Mouse (Mus musculus): Measurements from ENCODE around the gene Vsx1. TPM values are rescaled to one million over a fixed set of nuclear protein-coding genes. Genes with fewer than 3 reads are reported as not detected.

The Vsx1 gene
- 0.57 and 0.58 TPM in 2 replicates for polyA plus RNA-seq (2011; ENCODE audit: insufficient read depth, insufficient read length, low read depth, missing spikeins)

- peaks cover 7% of the 10 kb centered on the region for H3K9me3 ChIP-seq (replicated peaks; ENCODE audit: control insufficient read depth, insufficient read depth, low read length, poor library complexity, severe bottlenecking)
Measured at GRCm38 (mm10) chr2:150689223-150689800, at the start of gene Vsx1. Gene Vsx1, minus strand, starts transcription at chr2:150689360.

GRCm38 (mm10) chr2:150737881-150738280, 48.7 kb upstream of the Vsx1 start:
- no peak for TF ChIP-seq POLR2A (IDR thresholded peaks at IDR 0.05; ENCODE audit: insufficient read depth, low read length)
- no peak for TF ChIP-seq CTCF (IDR thresholded peaks at IDR 0.05; ENCODE audit: low read depth, low read length)
- TF ChIP-seq EP300 (IDR thresholded peaks at IDR 0.05; ENCODE audit: insufficient read depth, low read depth, low read length) = no peak
- no peak overlapping the region for H3K4me3 ChIP-seq (ENCODE audit: low read depth, low read length)
- H3K4me1 ChIP-seq (ENCODE audit: control insufficient read depth, insufficient read depth, low read length) = peaks cover 4% of the 10 kb centered on the region
- H3K27me3 ChIP-seq (ENCODE audit: control insufficient read depth, insufficient read depth, low read length, poor library complexity, severe bottlenecking) = no peaks in the 10 kb centered on the region
- H3K27ac ChIP-seq (ENCODE audit: insufficient read depth, low read length) = no peak overlapping the region
- no peaks in the 10 kb centered on the region for H3K36me3 ChIP-seq (ENCODE audit: control insufficient read depth, insufficient read depth, low read length, poor library complexity, severe bottlenecking)
- H3K9ac ChIP-seq (ENCODE audit: low read depth, poor library complexity, severe bottlenecking) = no peak overlapping the region
- no peaks in the 10 kb centered on the region for H3K9me3 ChIP-seq (replicated peaks; ENCODE audit: control insufficient read depth, insufficient read depth, low read length, poor library complexity, severe bottlenecking)

More at GRCm38 (mm10) chr2:150689223-150689800, at the start of gene Vsx1:
- Histone ChIP-seq H3K9ac (ENCODE audit: low read depth, poor library complexity, severe bottlenecking) (peak within 1 kb of the TSS; percentile 62), H3K4me3 (ENCODE audit: low read depth, low read length) (peak within 1 kb of the TSS; percentile 55), H3K36me3 (ENCODE audit: control insufficient read depth, insufficient read depth, low read length, poor library complexity, severe bottlenecking) (no peaks in the 10 kb centered on the region), H3K27me3 (ENCODE audit: control insufficient read depth, insufficient read depth, low read length, poor library complexity, severe bottlenecking) (0 out of 2 replicates have a peak, but pooled peaks cover 6% of the 10 kb centered on the region), H3K27ac (ENCODE audit: insufficient read depth, low read length) (no peak within 1 kb of the TSS), H3K4me1 (ENCODE audit: control insufficient read depth, insufficient read depth, low read length) (no peaks in the 10 kb centered on the region)
- TF ChIP-seq POLR2A (IDR thresholded peaks at IDR 0.05; ENCODE audit: insufficient read depth, low read length) (no peak), EP300 (IDR thresholded peaks at IDR 0.05; ENCODE audit: insufficient read depth, low read depth, low read length) (no peak), CTCF (IDR thresholded peaks at IDR 0.05; ENCODE audit: low read depth, low read length) (no peak)

- Histone ChIP-seq H3K9ac (ENCODE audit: low read depth, poor library complexity, severe bottlenecking) (0 out of 2 replicates have a peak overlapping the region, but pooled peaks have one; percentile 2), H3K27ac (ENCODE audit: insufficient read depth, low read length) (peak overlapping the region; percentile 85), H3K27me3 (ENCODE audit: control insufficient read depth, insufficient read depth, low read length, poor library complexity, severe bottlenecking) (no peaks in the 10 kb centered on the region), H3K4me3 (ENCODE audit: low read depth, low read length) (peak overlapping the region; percentile 59), H3K4me1 (ENCODE audit: control insufficient read depth, insufficient read depth, low read length) (peaks cover 4% of the 10 kb centered on the region), H3K36me3 (ENCODE audit: control insufficient read depth, insufficient read depth, low read length, poor library complexity, severe bottlenecking) (no peaks in the 10 kb centered on the region), H3K9me3 (replicated peaks; ENCODE audit: control insufficient read depth, insufficient read depth, low read length, poor library complexity, severe bottlenecking) (no peaks in the 10 kb centered on the region)
- TF ChIP-seq POLR2A (IDR thresholded peaks at IDR 0.05; ENCODE audit: insufficient read depth, low read length) (no peak), CTCF (IDR thresholded peaks at IDR 0.05; ENCODE audit: low read depth, low read length) (no peak), EP300 (IDR thresholded peaks at IDR 0.05; ENCODE audit: insufficient read depth, low read depth, low read length) (peak; percentile 94)
Measured at GRCm38 (mm10) chr2:150735756-150736576, 46.8 kb upstream of the Vsx1 start.

- Histone ChIP-seq H3K9ac (ENCODE audit: low read depth, poor library complexity, severe bottlenecking) (no peak overlapping the region), H3K4me1 (ENCODE audit: control insufficient read depth, insufficient read depth, low read length) (no peaks in the 10 kb centered on the region), H3K4me3 (ENCODE audit: low read depth, low read length) (no peak overlapping the region), H3K27ac (ENCODE audit: insufficient read depth, low read length) (no peak overlapping the region), H3K9me3 (replicated peaks; ENCODE audit: control insufficient read depth, insufficient read depth, low read length, poor library complexity, severe bottlenecking) (peaks cover 5% of the 10 kb centered on the region; the same call in 1 of the 2 replicates), H3K27me3 (ENCODE audit: control insufficient read depth, insufficient read depth, low read length, poor library complexity, severe bottlenecking) (no peaks in the 10 kb centered on the region), H3K36me3 (ENCODE audit: control insufficient read depth, insufficient read depth, low read length, poor library complexity, severe bottlenecking) (no peaks in the 10 kb centered on the region)
- TF ChIP-seq CTCF (IDR thresholded peaks at IDR 0.05; ENCODE audit: low read depth, low read length) (no peak), EP300 (IDR thresholded peaks at IDR 0.05; ENCODE audit: insufficient read depth, low read depth, low read length) (no peak), POLR2A (IDR thresholded peaks at IDR 0.05; ENCODE audit: insufficient read depth, low read length) (no peak)
Measured at GRCm38 (mm10) chr2:150712167-150712674, 23.1 kb upstream of the Vsx1 start.

- TF ChIP-seq EP300 (IDR thresholded peaks at IDR 0.05; ENCODE audit: insufficient read depth, low read depth, low read length) (no peak), POLR2A (IDR thresholded peaks at IDR 0.05; ENCODE audit: insufficient read depth, low read length) (no peak), CTCF (IDR thresholded peaks at IDR 0.05; ENCODE audit: low read depth, low read length) (no peak)
- Histone ChIP-seq H3K9me3 (replicated peaks; ENCODE audit: control insufficient read depth, insufficient read depth, low read length, poor library complexity, severe bottlenecking) (peaks cover 8% of the 10 kb centered on the region), H3K4me1 (ENCODE audit: control insufficient read depth, insufficient read depth, low read length) (no peaks in the 10 kb centered on the region)
Measured at GRCm38 (mm10) chr2:150691481-150692170, 2.5 kb upstream of the Vsx1 start.

More at GRCm38 (mm10) chr2:150691481-150692170, 2.5 kb upstream of the Vsx1 start:
- Histone ChIP-seq H3K27me3 (ENCODE audit: control insufficient read depth, insufficient read depth, low read length, poor library complexity, severe bottlenecking) (0 out of 2 replicates have a peak, but pooled peaks cover 6% of the 10 kb centered on the region), H3K36me3 (ENCODE audit: control insufficient read depth, insufficient read depth, low read length, poor library complexity, severe bottlenecking) (no peaks in the 10 kb centered on the region), H3K27ac (ENCODE audit: insufficient read depth, low read length) (no peak overlapping the region), H3K9ac (ENCODE audit: low read depth, poor library complexity, severe bottlenecking) (no peak overlapping the region), H3K4me3 (ENCODE audit: low read depth, low read length) (no peak overlapping the region)

All from ES-Bruce4 (cell line).